Mouse (Mus musculus) kidney, adult 2 months (tissue): ENCODE data around the gene Zbtb12. TPM values are rescaled to one million over a fixed set of nuclear protein-coding genes. Genes with fewer than 3 reads are reported as not detected.

Experiments
- DNase-seq: peaks from one replicate; pipeline ENCODE4 v3.0.0; 2021
- H3K27ac ChIP-seq: fragments of 200-500 bp; 2 replicates; pipeline ENCODE4 v1.5.1; 2012; ENCODE audit warnings: low read depth, low read length, control low read depth, inconsistent platforms; ENCODE audit not compliant: insufficient read depth
- H3K27me3 ChIP-seq: fragments of 200-500 bp; replicated peaks from 2 replicates; pipeline ENCODE4 v1.6.1; 2012; ENCODE audit warnings: mild to moderate bottlenecking, moderate library complexity, low read length, inconsistent platforms; ENCODE audit not compliant: control insufficient read depth, insufficient read depth
- H3K36me3 ChIP-seq: fragments of 200-500 bp; 2 replicates; pipeline ENCODE4 v1.6.1; 2012; ENCODE audit warnings: mild to moderate bottlenecking, moderate library complexity, low read length, inconsistent platforms; ENCODE audit not compliant: control insufficient read depth, insufficient read depth
- H3K4me1 ChIP-seq: fragments of 200-500 bp; 2 replicates; pipeline ENCODE4 v1.6.1; 2011; ENCODE audit warnings: low read length; ENCODE audit not compliant: control insufficient read depth, insufficient read depth
- H3K4me3 ChIP-seq: fragments of 200-500 bp; 2 replicates; pipeline ENCODE4 v1.5.1; 2011; ENCODE audit warnings: mild to moderate bottlenecking, low read depth, low read length, control low read depth; ENCODE audit not compliant: insufficient read depth
- CTCF ChIP-seq: fragments of 200-500 bp; conservative IDR thresholded peaks from 2 replicates; pipeline ENCODE4 v1.5.1; 2011; ENCODE audit warnings: low read depth, mild to moderate bottlenecking, control low read depth, low read length, moderate library complexity, mixed read lengths; ENCODE audit not compliant: insufficient read depth, insufficient read length
- POLR2A ChIP-seq: fragments of 200-500 bp; IDR thresholded peaks from one replicate; pipeline ENCODE4 v1.6.1; 2011; ENCODE audit warnings: low read depth, low read length, control low read depth
- WGBS: fragments of 180-500 bp; shearing (Covaris S2); methylation state at CpG from one replicate; pipeline ENCODE4 v1.1.7; 2018; 5-methylcytosine and 5-hydroxymethylcytosine counted together
- polyA plus RNA-seq: library from polyadenylated mRNA; depleted of rRNA; stranded (reverse); fragments of >200 nt; gene quantifications from 2 replicates; pipeline ENCODE4 v1.2.3, GENCODE M21; 2012

Zbtb12 gene
- polyA plus RNA-seq, 1 experiment = 9.4 TPM

- no peaks in the 10 kb centered on the region for H3K27me3 ChIP-seq
- TF ChIP-seq CTCF (no peak), POLR2A (no peak)
- H3K4me1 ChIP-seq = peaks cover 3% of the 10 kb centered on the region; the same call in 1 of the 2 replicates
- H3K27ac ChIP-seq = no peak overlapping the region
- no peaks in the 10 kb centered on the region for H3K36me3 ChIP-seq
- no peak overlapping the region for H3K4me3 ChIP-seq
- DNase-seq = no peak
- 94% methylated on average over 13 of the region's 13 CpGs for WGBS
Observed at GRCm38 (mm10) chr17:34844884-34845283, 34.4 kb upstream of the Zbtb12 start.

DNA sequence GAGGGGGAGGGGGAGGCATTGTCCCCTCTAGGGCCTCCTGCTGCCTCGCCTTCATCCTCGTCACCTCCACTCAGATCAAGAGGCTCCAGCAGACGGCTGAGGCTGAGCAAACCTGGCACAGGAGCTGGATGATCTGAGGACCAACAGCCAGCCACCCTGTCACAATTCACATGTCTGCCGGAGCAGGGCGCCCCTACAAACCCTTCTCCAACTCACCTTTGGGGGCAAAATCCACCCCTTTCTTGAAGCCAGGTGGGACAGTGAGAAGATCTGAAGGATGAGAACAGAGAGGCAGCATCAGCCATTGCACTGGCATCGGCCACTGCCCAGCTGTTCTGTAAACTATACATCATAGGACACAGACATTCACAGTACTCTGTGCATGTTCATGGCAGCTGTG lies 32.1 kb upstream of the Zbtb12 start:
- peaks cover 7% of the 10 kb centered on the region; the same call in 1 of the 2 replicates for H3K4me1 ChIP-seq
- no peak overlapping the region for H3K27ac ChIP-seq
- H3K4me3 ChIP-seq = no peak overlapping the region
- H3K36me3 ChIP-seq = no peaks in the 10 kb centered on the region
- WGBS = 95% methylated on average over 6 of the region's 6 CpGs
- DNase-seq = no peak
- no peak for TF ChIP-seq POLR2A
- TF ChIP-seq CTCF = no peak
- H3K27me3 ChIP-seq = no peaks in the 10 kb centered on the region

DNA sequence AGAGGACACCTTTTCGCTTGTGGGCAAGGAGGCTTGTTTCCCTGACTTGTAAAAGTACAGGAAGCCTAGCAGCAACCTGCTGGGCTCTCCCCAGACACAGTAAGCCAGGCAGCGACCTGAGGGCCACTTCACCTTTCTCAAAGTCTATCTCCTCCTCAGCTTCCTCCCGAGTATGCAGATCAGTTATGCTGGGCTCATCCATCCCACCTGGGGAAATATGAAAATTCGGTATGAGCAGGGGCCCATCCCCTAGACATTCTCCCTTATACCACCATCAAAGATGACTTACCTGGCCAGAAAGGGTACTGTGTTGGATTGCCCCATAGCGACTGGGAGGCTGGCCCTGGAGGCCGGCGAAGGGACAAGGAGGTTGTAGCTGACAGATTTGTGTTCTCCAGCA lies 31.7 kb upstream of the Zbtb12 start:
- WGBS = 93% methylated on average over 7 of the region's 7 CpGs
- no peak overlapping the region for H3K27ac ChIP-seq
- TF ChIP-seq POLR2A (no peak), CTCF (no peak)
- H3K27me3 ChIP-seq = no peaks in the 10 kb centered on the region
- no peak overlapping the region for H3K4me3 ChIP-seq
- H3K36me3 ChIP-seq = no peaks in the 10 kb centered on the region
- peaks cover 7% of the 10 kb centered on the region; the same call in 1 of the 2 replicates for H3K4me1 ChIP-seq
- no peak for DNase-seq

GRCm38 (mm10) chr17:34849722-34850516 lies 29.4 kb upstream of the Zbtb12 start, which contains the start of the genes Skiv2l and Nelfe:
Gene Skiv2l, minus strand, starts transcription at chr17:34850210.
Gene Nelfe, plus strand, starts transcription at chr17:34850391.
- H3K36me3 ChIP-seq = no peaks in the 10 kb centered on the region
- 2% methylated on average over 65 of the region's 65 CpGs for WGBS
- TF ChIP-seq CTCF (0 out of 2 replicates have a peak, but pooled peaks have one; percentile 19), POLR2A (no peak)
- H3K4me3 ChIP-seq = peak within 1 kb of the TSS; percentile 71
- H3K4me1 ChIP-seq = peaks cover 7% of the 10 kb centered on the region; the same call in 1 of the 2 replicates
- H3K27ac ChIP-seq = peak within 1 kb of the TSS; percentile 10; the same call in 1 of the 2 replicates
- H3K27me3 ChIP-seq = no peaks in the 10 kb centered on the region
- peak; percentile 98 for DNase-seq

DNA sequence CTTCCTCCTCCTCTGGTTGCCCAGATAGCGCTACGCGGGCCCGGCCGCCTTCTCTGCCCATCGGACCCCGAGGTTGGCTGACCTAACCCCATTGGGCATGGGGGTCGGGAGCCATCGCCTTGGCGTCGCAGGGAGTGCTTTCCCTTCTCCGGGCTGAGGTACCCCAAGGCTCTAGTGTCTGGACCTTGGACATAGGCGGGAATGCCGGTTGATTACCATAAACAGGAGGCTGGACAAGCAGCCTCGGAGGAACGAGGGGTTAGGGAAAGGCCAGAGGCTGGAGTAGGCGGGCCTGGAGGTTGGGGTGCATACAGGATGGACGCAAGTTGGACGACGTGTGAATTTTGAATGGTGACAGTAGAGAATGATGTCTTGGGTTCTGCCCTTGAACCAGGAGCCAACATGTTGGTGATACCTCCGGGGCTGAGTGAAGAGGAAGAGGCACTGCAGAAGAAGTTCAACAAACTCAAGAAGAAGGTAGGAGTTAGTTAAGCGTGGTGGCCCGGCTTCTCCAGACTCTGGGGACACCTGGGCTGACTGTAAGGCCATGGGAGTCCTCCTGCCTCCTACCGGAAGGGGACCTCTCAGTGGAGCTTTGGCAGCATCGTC lies 28.7 kb upstream of the Zbtb12 start:
- H3K27ac ChIP-seq = peak overlapping the region; percentile 10; the same call in 1 of the 2 replicates
- peak overlapping the region; percentile 71 for H3K4me3 ChIP-seq
- peaks cover 7% of the 10 kb centered on the region; the same call in 1 of the 2 replicates for H3K4me1 ChIP-seq
- TF ChIP-seq CTCF (no peak), POLR2A (no peak)
- no peaks in the 10 kb centered on the region for H3K27me3 ChIP-seq
- under 1% methylated on average over 25 of the region's 25 CpGs for WGBS
- H3K36me3 ChIP-seq = no peaks in the 10 kb centered on the region
- no peak for DNase-seq

DNA sequence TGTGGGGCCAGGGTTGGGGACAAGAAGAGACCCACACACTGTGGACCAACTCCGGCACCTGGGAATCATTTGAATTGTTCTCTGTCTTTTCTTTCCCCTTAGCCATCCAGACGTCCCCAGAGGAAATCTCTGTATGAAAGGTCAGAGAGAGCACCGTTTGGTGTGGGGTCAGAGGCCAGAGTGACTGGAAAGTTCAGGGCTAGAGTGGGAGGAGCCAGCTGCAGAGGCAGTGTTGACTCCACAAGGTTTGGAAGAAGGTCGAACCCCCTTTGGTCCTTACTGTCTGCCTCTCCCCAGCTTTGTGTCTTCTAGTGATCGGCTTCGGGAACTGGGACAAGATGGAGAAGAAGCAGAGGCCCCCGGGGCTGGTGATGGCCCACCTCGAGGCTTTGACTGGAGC lies 25.8 kb upstream of the Zbtb12 start:
- no peak overlapping the region for H3K4me3 ChIP-seq
- no peaks in the 10 kb centered on the region for H3K27me3 ChIP-seq
- H3K4me1 ChIP-seq = peaks cover 7% of the 10 kb centered on the region; the same call in 1 of the 2 replicates
- no peak for TF ChIP-seq CTCF
- no peak for TF ChIP-seq POLR2A
- 74% methylated on average over 8 of the region's 8 CpGs for WGBS
- DNase-seq = no peak
- H3K27ac ChIP-seq = no peak overlapping the region
- H3K36me3 ChIP-seq = no peaks in the 10 kb centered on the region

GRCm38 (mm10) chr17:34854761-34855160 lies 24.5 kb upstream of the Zbtb12 start:
- H3K4me3 ChIP-seq = no peak overlapping the region
- no peak overlapping the region for H3K27ac ChIP-seq
- no peaks in the 10 kb centered on the region for H3K27me3 ChIP-seq
- DNase-seq = no peak
- TF ChIP-seq CTCF (no peak), POLR2A (no peak)
- peaks cover 4% of the 10 kb centered on the region; the same call in 1 of the 2 replicates for H3K4me1 ChIP-seq
- H3K36me3 ChIP-seq = no peaks in the 10 kb centered on the region
- WGBS = 61% methylated on average over 3 of the region's 3 CpGs
